Mouse (Mus musculus): ENCODE measurements around the gene BC037034. TPM values are rescaled to one million over a fixed set of nuclear protein-coding genes. Genes with fewer than 3 reads are reported as not detected.

The BC037034 gene
- polyA plus RNA-seq, 1 experiment from 2014 or later, result 5.5 TPM

DNA sequence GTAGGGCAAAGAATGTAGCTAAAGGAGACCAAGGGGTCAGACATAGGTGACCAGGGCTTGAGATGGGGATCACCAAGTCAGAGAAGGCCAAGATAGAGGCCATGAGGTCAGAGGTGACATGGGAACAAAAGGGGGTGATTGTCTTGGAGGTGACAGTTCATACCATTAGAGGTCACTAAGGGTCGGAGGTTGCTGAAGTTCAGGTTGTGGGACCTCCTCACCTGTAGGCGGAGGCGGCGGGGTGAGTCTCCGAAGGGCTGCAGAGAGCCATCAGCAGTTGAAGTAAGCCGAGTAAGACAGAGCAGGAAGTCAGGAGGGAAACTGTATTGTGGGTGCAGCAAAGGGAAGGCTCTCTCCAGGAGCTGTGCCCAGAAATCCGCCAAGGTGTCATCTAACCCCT is 14.2 kb upstream of the BC037034 start:
- 76% methylated on average over 7 of the region's 7 CpGs for WGBS
- no peak for ATAC-seq (ENCODE audit: insufficient read depth, low FRiP score, low read depth)
- no peaks in the 10 kb centered on the region for H3K9me3 ChIP-seq
- no peak overlapping the region for H3K9ac ChIP-seq
- H3K27ac ChIP-seq, result no peak overlapping the region
- no peaks in the 10 kb centered on the region for H3K27me3 ChIP-seq (replicated peaks)
- no peak overlapping the region for H3K4me3 ChIP-seq (replicated peaks)
- H3K4me2 ChIP-seq, result no peak overlapping the region
- peaks cover 23% of the 10 kb centered on the region for H3K4me1 ChIP-seq
- no peaks in the 10 kb centered on the region; the same call in 1 of the 2 replicates for H3K36me3 ChIP-seq

DNA sequence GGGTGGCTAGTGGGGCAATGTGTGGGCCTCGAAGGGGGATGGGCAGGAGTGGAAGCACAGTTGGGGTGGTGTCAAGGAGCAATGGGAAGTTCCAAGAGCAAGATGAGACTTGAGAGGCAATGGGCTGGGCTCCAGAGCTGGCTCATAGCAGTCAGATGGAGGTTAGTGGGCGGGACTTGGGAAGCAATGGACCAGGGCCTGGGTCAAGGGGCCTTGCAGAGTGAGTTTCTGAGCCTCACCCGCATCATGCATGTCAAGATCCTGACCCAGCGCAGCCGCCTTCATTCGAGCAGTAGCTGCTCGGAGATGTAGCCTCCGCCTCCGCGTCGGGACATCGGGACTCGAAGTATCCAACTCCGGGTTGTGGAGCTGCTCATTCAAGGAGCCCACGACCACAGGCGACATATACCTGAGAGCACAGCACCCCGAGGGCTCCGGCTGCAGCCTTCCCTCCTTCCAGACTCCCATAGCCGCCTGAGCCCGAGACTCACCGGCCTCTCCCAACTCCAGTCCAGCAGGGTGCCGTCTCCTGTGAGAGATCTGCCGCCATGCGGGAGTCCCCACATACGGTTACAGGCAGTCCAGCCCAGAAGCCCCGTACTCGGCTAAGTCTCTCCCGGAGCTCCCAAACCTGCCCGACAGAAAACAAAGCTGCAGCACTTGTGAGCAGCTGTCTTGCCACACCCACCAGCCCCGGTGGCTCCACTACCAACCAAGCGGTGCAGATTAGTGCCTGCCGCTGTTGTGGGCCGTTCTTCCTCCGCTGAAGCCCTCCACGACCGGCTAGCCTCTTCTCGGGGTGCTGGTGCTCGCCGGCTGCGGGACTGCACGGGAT is 11.6 kb upstream of the BC037034 start:
- H3K9me3 ChIP-seq, result no peaks in the 10 kb centered on the region
- H3K4me1 ChIP-seq, result peaks cover 32% of the 10 kb centered on the region
- ATAC-seq (ENCODE audit: insufficient read depth, low FRiP score, low read depth), result no peak
- peak overlapping the region; percentile 42 for H3K4me2 ChIP-seq
- H3K27ac ChIP-seq, result peak overlapping the region; percentile 55
- H3K27me3 ChIP-seq (replicated peaks), result no peaks in the 10 kb centered on the region
- H3K4me3 ChIP-seq (replicated peaks), result no peak overlapping the region; the same call in 1 of the 2 replicates
- H3K36me3 ChIP-seq, result no peaks in the 10 kb centered on the region; the same call in 1 of the 2 replicates
- WGBS, result 34% methylated on average over 41 of the region's 41 CpGs
- no peak overlapping the region for H3K9ac ChIP-seq

DNA sequence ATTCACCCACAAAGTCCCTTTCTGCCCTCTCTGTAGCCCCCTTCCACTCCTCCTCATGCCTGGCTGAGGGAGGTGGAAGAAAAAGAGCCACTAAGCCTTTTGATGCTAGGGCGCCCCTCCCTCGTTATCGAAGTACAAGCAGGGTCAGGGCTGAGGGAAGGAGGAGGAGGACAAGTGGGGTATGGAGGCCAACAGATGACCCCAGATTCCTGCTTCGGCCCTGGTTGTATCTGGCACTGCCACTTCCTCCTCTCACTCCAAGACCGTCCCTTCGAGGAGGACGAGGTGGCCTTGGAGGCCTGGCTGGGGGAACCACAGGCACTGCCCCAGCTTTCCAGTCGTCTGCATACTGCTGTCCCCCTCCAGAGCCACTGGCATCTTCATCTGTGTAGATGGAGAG is 10.4 kb upstream of the BC037034 start:
- WGBS, result 81% methylated on average over 8 of the region's 8 CpGs
- no peak overlapping the region for H3K9ac ChIP-seq
- no peak for ATAC-seq (ENCODE audit: insufficient read depth, low FRiP score, low read depth)

DNA sequence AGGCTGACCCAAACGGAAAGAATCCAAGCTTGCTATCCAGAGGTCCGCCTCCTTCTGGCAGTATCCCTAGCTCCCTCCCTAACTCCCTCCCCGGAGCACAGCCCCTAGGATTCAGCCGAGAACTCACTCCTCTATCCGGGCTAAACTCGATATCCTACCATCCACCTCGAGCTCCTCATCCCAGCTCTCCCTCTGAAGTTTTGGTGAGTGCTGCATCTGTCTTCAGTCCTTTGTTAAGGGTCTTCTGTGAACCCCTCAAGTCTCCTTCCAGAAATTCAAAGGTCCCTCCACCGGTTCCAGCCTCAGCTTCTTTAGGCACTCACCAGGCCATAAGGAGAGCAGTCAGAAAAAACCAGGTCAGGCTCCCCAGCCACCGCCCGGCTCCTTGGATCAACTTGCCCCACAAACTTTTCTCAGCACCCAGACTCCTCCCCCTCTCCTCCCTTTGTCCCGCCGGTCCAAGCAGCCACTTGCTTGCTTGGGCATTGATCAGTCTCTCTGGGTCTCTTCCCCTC is 8.6 kb upstream of the BC037034 start, which contains the start of gene Gal3st4:
Gene Gal3st4, minus strand, starts transcription at position 432 of the 515 bp plus-strand sequence.
- WGBS, result 7% methylated on average over 12 of the region's 12 CpGs

More for the DNA sequence above, 10.4 kb upstream of the BC037034 start:
- H3K9me3 ChIP-seq, result no peaks in the 10 kb centered on the region
- H3K27me3 ChIP-seq (replicated peaks), result no peaks in the 10 kb centered on the region
- no peak overlapping the region for H3K4me3 ChIP-seq (replicated peaks)
- peaks cover 27% of the 10 kb centered on the region for H3K4me1 ChIP-seq
- no peak overlapping the region for H3K27ac ChIP-seq
- no peak overlapping the region for H3K4me2 ChIP-seq
- H3K36me3 ChIP-seq, result no peaks in the 10 kb centered on the region; the same call in 1 of the 2 replicates

DNA sequence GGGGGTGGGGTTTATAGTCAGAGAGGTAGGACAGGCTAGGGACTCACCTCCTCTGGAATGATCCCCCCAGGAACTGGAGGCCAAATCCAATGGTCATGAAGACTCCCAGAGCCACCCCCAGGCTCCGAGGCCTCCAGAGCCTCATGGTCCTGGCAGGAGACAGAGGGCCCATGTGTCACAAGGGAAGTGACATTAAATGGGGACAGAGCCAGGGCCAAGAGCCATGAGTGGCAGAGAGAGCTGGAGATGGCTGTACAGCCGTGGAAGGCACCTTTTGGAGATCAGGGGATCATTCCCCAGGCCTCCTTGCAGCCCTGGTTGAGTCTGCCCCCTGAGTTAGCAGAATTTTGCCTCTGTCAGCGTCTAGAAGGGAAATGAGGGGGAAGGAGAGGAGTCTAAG is 7.4 kb upstream of the BC037034 start:
- H3K36me3 ChIP-seq, result no peaks in the 10 kb centered on the region
- ATAC-seq (ENCODE audit: insufficient read depth, low FRiP score, low read depth), result no peak
- no peak overlapping the region for H3K4me3 ChIP-seq (replicated peaks)
- H3K4me1 ChIP-seq, result peaks cover 16% of the 10 kb centered on the region
- no peaks in the 10 kb centered on the region for H3K27me3 ChIP-seq (replicated peaks)
- no peaks in the 10 kb centered on the region for H3K9me3 ChIP-seq
- no peak overlapping the region for H3K4me2 ChIP-seq
- WGBS, result 62% methylated on average over 3 of the region's 3 CpGs
- no peak overlapping the region for H3K9ac ChIP-seq
- H3K27ac ChIP-seq, result no peak overlapping the region

More for the DNA sequence above, 8.6 kb upstream of the BC037034 start, which contains the start of gene Gal3st4:
- Histone ChIP-seq H3K9ac (no peak within 1 kb of the TSS), H3K36me3 (no peaks in the 10 kb centered on the region; the same call in 1 of the 2 replicates), H3K4me2 (peak within 1 kb of the TSS; percentile 47), H3K27ac (peak within 1 kb of the TSS; percentile 57), H3K4me3 (replicated peaks) (peak within 1 kb of the TSS; percentile 27), H3K4me1 (peaks cover 19% of the 10 kb centered on the region), H3K9me3 (no peaks in the 10 kb centered on the region), H3K27me3 (replicated peaks) (no peaks in the 10 kb centered on the region)
- no peak for ATAC-seq (ENCODE audit: insufficient read depth, low FRiP score, low read depth)

DNA sequence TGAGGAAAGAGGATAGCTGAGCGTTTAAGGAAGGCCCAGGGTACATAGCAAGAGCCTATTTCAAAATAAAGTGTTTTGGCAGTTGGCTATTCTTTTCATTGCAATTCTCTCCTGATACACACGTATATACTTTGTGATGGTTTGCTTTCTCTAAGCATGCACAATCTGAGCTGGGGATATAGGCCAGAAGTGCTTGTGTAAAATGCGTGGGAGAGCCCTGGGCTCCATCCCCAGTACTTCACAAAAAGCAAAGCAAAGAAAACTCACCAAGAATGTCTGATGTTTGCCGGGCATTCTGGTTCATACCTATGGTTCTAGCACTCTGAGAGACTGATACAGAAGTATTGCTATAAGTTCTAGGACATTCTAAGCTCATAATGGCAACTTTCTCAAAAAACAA is 5.1 kb upstream of the BC037034 start:
- Histone ChIP-seq H3K9ac (no peak overlapping the region), H3K4me1 (peaks cover 16% of the 10 kb centered on the region), H3K4me3 (replicated peaks) (no peak overlapping the region), H3K27me3 (replicated peaks) (no peaks in the 10 kb centered on the region), H3K9me3 (no peaks in the 10 kb centered on the region), H3K4me2 (no peak overlapping the region), H3K27ac (no peak overlapping the region), H3K36me3 (no peaks in the 10 kb centered on the region)
- ATAC-seq (ENCODE audit: insufficient read depth, low FRiP score, low read depth), result no peak
- WGBS, result 74% methylated on average over 4 of the region's 4 CpGs

DNA sequence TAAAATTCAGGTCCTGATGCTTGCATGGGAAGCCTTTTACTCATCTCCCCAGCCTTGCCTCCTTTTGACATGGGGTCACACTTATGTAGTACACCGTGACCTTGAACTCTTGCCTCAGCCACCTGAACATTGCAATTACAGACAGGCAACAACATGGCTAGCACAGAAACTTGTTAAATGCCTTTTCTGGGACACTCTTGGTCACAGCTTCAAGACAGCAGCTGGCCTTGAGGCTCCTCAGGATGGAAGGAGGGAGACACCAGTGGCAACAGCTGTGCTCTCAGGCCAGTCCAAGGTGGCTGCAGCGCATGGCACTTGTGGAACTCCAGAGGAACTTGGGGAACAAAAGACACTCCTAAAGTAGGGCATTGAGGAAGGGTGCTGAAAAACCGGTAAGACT is 3.3 kb upstream of the BC037034 start:
- H3K36me3 ChIP-seq, result 0 out of 2 replicates have a peak, but pooled peaks cover under 1% of the 10 kb centered on the region
- ATAC-seq (ENCODE audit: insufficient read depth, low FRiP score, low read depth), result no peak
- H3K27me3 ChIP-seq (replicated peaks), result no peaks in the 10 kb centered on the region
- H3K4me1 ChIP-seq, result peaks cover 19% of the 10 kb centered on the region
- H3K9me3 ChIP-seq, result no peaks in the 10 kb centered on the region
- H3K9ac ChIP-seq, result no peak overlapping the region
- no peak overlapping the region for H3K4me2 ChIP-seq
- no peak overlapping the region for H3K4me3 ChIP-seq (replicated peaks)
- 87% methylated on average over 3 of the region's 3 CpGs for WGBS
- H3K27ac ChIP-seq, result no peak overlapping the region

DNA sequence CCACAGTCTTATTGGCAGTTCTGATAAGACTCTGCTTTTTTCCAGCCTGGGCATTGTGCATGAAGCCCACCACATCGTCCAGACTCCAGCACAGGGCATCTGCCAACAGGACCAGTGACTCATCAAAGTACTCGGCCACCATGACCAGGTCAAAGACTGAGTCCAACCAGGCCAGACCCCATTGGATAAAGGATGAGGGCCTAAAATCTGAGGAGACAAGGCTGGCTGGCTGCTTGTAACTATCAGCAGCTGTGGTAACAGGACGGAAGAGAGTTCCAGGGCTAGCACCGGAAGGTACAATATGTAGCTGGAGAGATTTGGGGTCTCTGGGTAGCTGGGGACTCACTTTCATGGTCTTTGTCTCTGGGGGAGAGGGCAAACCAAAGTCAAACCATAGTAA is 1.9 kb upstream of the BC037034 start:
- H3K4me3 ChIP-seq (replicated peaks), result no peak overlapping the region
- no peak for ATAC-seq (ENCODE audit: insufficient read depth, low FRiP score, low read depth)
- H3K27ac ChIP-seq, result no peak overlapping the region
- H3K36me3 ChIP-seq, result 0 out of 2 replicates have a peak, but pooled peaks cover 9% of the 10 kb centered on the region
- H3K9ac ChIP-seq, result no peak overlapping the region
- H3K4me1 ChIP-seq, result peaks cover 20% of the 10 kb centered on the region
- H3K4me2 ChIP-seq, result no peak overlapping the region
- 93% methylated on average over 4 of the region's 4 CpGs for WGBS
- no peaks in the 10 kb centered on the region for H3K27me3 ChIP-seq (replicated peaks)
- H3K9me3 ChIP-seq, result no peaks in the 10 kb centered on the region

DNA sequence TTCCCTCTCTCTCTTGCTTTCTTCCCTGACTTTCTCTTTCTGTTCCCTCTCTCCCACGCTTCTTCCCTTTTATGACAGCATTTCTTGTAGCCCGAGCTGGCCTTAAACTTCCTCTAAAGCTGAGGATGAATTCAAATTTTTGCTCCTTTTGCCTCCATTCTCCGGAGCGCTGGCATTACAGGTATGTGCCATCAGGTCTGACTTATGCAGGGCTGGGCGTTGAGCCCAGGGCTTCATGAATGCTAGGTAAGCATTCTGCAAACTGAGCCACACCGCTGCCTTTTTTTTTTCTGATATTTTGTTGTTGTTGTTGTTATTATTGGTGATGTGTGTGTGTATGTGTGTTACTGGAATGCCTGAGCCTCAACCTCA is 360 bp upstream of the BC037034 start:
- Histone ChIP-seq H3K27me3 (replicated peaks) (no peaks in the 10 kb centered on the region), H3K9ac (peak overlapping the region; percentile 78), H3K4me3 (replicated peaks) (peak overlapping the region; percentile 78), H3K27ac (peak overlapping the region; percentile 79), H3K36me3 (peaks cover 14% of the 10 kb centered on the region; the same call in 1 of the 2 replicates), H3K4me2 (peak overlapping the region; percentile 77), H3K4me1 (peaks cover 20% of the 10 kb centered on the region), H3K9me3 (no peaks in the 10 kb centered on the region)
- ATAC-seq (ENCODE audit: insufficient read depth, low FRiP score, low read depth), result no peak
- 8% methylated on average over 6 of the region's 6 CpGs for WGBS

DNA sequence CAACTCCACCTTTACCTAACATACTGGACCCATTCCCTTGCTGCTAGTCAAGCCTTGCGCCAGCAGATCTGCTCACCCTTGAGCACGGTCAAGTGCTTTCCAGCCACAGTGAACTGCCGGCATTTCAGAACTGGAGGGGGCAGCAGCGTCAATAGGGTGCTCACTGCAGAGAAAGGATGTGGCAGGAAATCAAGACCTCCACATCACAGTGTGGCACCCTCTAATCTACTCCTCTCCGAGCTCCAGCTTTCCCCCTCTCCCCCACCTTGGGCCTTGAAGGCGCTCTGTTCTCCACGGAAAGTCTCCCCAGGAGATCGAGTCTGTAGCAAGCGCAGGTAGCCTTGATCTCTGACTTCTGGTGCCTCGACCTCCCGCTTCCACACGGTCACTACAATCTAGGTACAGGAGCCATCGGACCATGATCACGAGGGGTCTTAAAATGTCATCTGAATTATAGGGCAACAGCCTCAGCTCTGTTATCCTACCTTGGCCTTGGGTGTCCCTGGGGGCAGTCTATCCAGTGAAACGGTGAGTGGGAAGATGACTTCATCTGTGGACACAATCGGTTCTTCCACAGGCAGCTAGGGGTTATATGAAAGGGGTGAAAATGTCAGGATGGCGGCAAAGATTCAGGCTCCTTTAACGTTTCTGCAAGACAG is 1.1 kb downstream of the BC037034 start:
- Histone ChIP-seq H3K9me3 (no peaks in the 10 kb centered on the region), H3K4me3 (replicated peaks) (peak overlapping the region; percentile 78), H3K36me3 (peaks cover 21% of the 10 kb centered on the region; the same call in 1 of the 2 replicates), H3K27ac (no peak overlapping the region), H3K9ac (peak overlapping the region; percentile 78), H3K4me1 (peaks cover 20% of the 10 kb centered on the region), H3K27me3 (replicated peaks) (no peaks in the 10 kb centered on the region), H3K4me2 (peak overlapping the region; percentile 77)
- ATAC-seq (ENCODE audit: insufficient read depth, low FRiP score, low read depth), result no peak
- WGBS, result 58% methylated on average over 18 of the region's 18 CpGs

DNA sequence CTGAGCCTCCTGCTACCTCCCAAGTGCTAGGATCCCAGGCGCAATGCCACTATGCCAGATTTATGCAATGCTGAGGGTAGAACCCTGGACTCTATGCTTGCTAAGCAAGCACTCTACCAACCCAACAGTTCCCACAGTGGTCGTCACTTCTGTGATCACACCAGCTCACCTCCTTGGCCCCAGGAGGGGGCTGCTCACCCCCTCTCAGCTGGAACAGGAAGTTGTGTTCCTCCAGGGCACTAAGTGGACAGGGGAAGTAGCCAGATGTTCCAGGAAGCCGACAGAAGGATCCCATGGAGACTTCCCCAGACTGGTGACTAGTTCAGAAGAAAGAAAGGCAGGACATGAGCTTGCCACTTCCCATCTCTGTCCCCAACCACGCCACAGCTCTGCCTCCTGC is 1.8 kb downstream of the BC037034 start:
- Histone ChIP-seq H3K4me3 (replicated peaks) (peak overlapping the region; percentile 78; the same call in 1 of the 2 replicates), H3K27ac (no peak overlapping the region), H3K9me3 (no peaks in the 10 kb centered on the region), H3K9ac (no peak overlapping the region), H3K27me3 (replicated peaks) (no peaks in the 10 kb centered on the region), H3K4me1 (peaks cover 20% of the 10 kb centered on the region), H3K4me2 (0 out of 2 replicates have a peak overlapping the region, but pooled peaks have one; percentile 77), H3K36me3 (peaks cover 21% of the 10 kb centered on the region; the same call in 1 of the 2 replicates)
- ATAC-seq (ENCODE audit: insufficient read depth, low FRiP score, low read depth), result no peak
- WGBS, result 68% methylated on average over 4 of the region's 4 CpGs

DNA sequence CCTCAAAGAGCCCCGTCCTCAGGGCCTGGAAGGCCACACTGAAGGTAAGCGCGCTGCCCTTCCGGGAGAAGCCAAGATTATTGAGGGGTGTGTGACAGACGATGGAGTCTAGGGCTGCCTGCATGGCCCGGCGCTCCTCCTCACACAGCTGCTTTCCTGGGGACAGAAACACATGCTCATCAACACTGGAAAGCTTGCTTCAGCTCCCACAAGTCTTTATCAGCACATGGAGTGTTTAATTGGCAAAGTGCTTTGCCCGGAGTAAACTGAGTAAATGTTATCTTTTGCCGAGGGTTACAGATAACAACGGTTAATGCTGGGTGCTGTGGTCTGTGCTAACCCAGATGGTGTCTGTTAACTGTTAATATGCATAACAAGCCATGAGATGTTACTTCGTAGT is 3.0 kb downstream of the BC037034 start:
- 67% methylated on average over 11 of the region's 11 CpGs for WGBS
- peaks cover 27% of the 10 kb centered on the region for H3K4me1 ChIP-seq
- H3K9ac ChIP-seq, result no peak overlapping the region
- H3K27ac ChIP-seq, result no peak overlapping the region
- H3K27me3 ChIP-seq (replicated peaks), result no peaks in the 10 kb centered on the region
- ATAC-seq (ENCODE audit: insufficient read depth, low FRiP score, low read depth), result no peak
- H3K4me3 ChIP-seq (replicated peaks), result no peak overlapping the region
- H3K4me2 ChIP-seq, result no peak overlapping the region
- peaks cover 21% of the 10 kb centered on the region; the same call in 1 of the 2 replicates for H3K36me3 ChIP-seq
- H3K9me3 ChIP-seq, result no peaks in the 10 kb centered on the region

Data from stomach, embryonic 15.5 days (tissue).